Mouse (Mus musculus): ENCODE measurements around the gene 2810004N23Rik.
"Not testable (repeated sequence)": the region's sequence is repeated elsewhere in the genome, so short reads cannot be mapped to it uniquely, and the experiment has no call there.

The 2810004N23Rik gene

GRCm38 (mm10) chr8:124867126-124867525, 4.2 kb upstream of the 2810004N23Rik start:
- in situ Hi-C loops (cut with MboI, MseI) = no loop called here

- in situ Hi-C loops (cut with MboI, MseI) = no loop called here
Observed at GRCm38 (mm10) chr8:124866669-124867068, 3.7 kb upstream of the 2810004N23Rik start.

GRCm38 (mm10) chr8:124863729-124864128, 809 bp upstream of the 2810004N23Rik start:
- in situ Hi-C loops (cut with MboI, MseI) = no loop called here

GRCm38 (mm10) chr8:124863163-124863677, 300 bp upstream of the 2810004N23Rik start:
- in situ Hi-C loops (cut with MboI, MseI) = no loop called here

- in situ Hi-C loops (cut with MboI, MseI) = no loop called here
Observed at GRCm38 (mm10) chr8:124860188-124860587, 2.7 kb downstream of the 2810004N23Rik start.

- in situ Hi-C loops (cut with MboI, MseI) = no loop called here
Observed at GRCm38 (mm10) chr8:124859466-124859865, 3.5 kb downstream of the 2810004N23Rik start.

GRCm38 (mm10) chr8:124853511-124853910, 9.4 kb downstream of the 2810004N23Rik start:
- in situ Hi-C loops (cut with MboI, MseI) = no loop called here

GRCm38 (mm10) chr8:124845573-124845972, 17.3 kb downstream of the 2810004N23Rik start:
- in situ Hi-C loops (cut with MboI, MseI) = no loop called here

GRCm38 (mm10) chr8:124845131-124845530, 17.8 kb downstream of the 2810004N23Rik start:
- in situ Hi-C loops (cut with MboI, MseI) = no loop called here

GRCm38 (mm10) chr8:124842929-124843328, 20.0 kb downstream of the 2810004N23Rik start:
- in situ Hi-C loops (cut with MboI, MseI) = not testable (repeated sequence)

GRCm38 (mm10) chr8:124841775-124842174, 21.1 kb downstream of the 2810004N23Rik start:
- in situ Hi-C loops (cut with MboI, MseI) = no loop called here

- in situ Hi-C loops (cut with MboI, MseI) = no loop called here
Observed at GRCm38 (mm10) chr8:124840900-124841299, 22.0 kb downstream of the 2810004N23Rik start.

GRCm38 (mm10) chr8:124839371-124839770, 23.5 kb downstream of the 2810004N23Rik start:
- in situ Hi-C loops (cut with MboI, MseI) = no loop called here

GRCm38 (mm10) chr8:124837956-124838355, 25.0 kb downstream of the 2810004N23Rik start:
- in situ Hi-C loops (cut with MboI, MseI) = no loop called here

- in situ Hi-C loops (cut with MboI, MseI) = no loop called here
Observed at GRCm38 (mm10) chr8:124836907-124837306, 26.0 kb downstream of the 2810004N23Rik start.

- in situ Hi-C loops (cut with MboI, MseI) = no loop called here
Observed at GRCm38 (mm10) chr8:124836273-124836672, 26.6 kb downstream of the 2810004N23Rik start.

GRCm38 (mm10) chr8:124835848-124836247, 27.1 kb downstream of the 2810004N23Rik start:
- in situ Hi-C loops (cut with MboI, MseI) = no loop called here

GRCm38 (mm10) chr8:124833430-124834205, 29.3 kb downstream of the 2810004N23Rik start:
- in situ Hi-C loops (cut with MboI, MseI) = no loop called here

- in situ Hi-C loops (cut with MboI, MseI) = no loop called here
Observed at GRCm38 (mm10) chr8:124831941-124832340, 31.0 kb downstream of the 2810004N23Rik start.

- in situ Hi-C loops (cut with MboI, MseI) = no loop called here
Observed at GRCm38 (mm10) chr8:124831531-124831930, 31.4 kb downstream of the 2810004N23Rik start.

GRCm38 (mm10) chr8:124830050-124830449, 32.9 kb downstream of the 2810004N23Rik start:
- in situ Hi-C loops (cut with MboI, MseI) = no loop called here

- in situ Hi-C loops (cut with MboI, MseI) = no loop called here
Observed at GRCm38 (mm10) chr8:124828561-124829240, 34.2 kb downstream of the 2810004N23Rik start.

- in situ Hi-C loops (cut with MboI, MseI) = no loop called here
Observed at GRCm38 (mm10) chr8:124827387-124827786, 35.5 kb downstream of the 2810004N23Rik start.

Data from T-helper 2 cell (primary cell).